Mouse (Mus musculus) kidney, adult 9 months (tissue): ENCODE results near the gene Sulf2.

Experiments
- DNase-seq: peaks from one replicate; pipeline ENCODE4 v3.0.0; 2022

The Sulf2 gene

GRCm38 (mm10) chr2:166047931-166048330, 107.5 kb downstream of the Sulf2 start:
- DNase-seq, result peak; percentile 71

- peak; percentile 49 for DNase-seq
Observed at GRCm38 (mm10) chr2:166045549-166046501, 109.6 kb downstream of the Sulf2 start.

- no peak for DNase-seq
Observed at GRCm38 (mm10) chr2:166045006-166045405, 110.5 kb downstream of the Sulf2 start.

DNA sequence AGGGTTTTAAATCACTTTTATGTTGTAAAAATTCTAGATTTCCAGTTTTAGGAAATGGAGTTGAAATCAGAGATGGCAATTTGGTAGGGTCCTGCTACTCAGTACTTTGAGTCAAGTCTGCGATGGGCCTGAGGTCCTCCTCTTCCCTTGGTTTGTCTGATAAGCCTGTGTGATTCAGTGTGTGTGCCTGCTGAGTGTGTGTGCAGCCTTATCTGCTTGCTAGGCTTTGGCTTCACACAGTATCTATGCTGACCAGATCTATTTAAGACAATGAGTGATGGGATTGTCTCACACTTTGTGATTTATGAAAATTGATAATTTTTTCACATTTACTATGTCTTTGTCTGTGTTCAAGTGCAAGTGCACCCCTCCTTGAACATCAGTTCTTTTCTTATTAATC, 112.9 kb downstream of the Sulf2 start:
- DNase-seq, result no peak

- peak; percentile 65 for DNase-seq
Observed at GRCm38 (mm10) chr2:166039681-166040080, 115.8 kb downstream of the Sulf2 start.

DNA sequence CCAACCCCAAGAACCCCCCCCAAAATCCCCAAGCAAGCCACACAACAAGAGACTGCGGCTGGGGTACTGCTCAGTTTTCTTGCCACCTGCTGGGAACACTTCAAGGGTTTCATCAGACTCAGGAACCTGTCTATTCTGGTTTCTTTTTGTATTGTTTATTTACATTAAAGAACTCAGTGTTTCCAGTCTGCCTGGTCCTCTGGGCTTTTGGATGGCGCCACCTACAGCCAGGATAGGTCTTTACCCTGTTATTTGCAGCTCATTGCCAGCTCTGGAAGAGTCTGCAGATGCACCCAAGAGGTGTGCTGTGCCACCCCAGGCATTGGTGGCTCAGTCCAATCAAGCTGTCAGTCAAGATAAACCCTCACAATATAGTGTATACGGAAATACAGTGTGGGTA, 119.7 kb downstream of the Sulf2 start:
- peak; percentile 85 for DNase-seq

DNA sequence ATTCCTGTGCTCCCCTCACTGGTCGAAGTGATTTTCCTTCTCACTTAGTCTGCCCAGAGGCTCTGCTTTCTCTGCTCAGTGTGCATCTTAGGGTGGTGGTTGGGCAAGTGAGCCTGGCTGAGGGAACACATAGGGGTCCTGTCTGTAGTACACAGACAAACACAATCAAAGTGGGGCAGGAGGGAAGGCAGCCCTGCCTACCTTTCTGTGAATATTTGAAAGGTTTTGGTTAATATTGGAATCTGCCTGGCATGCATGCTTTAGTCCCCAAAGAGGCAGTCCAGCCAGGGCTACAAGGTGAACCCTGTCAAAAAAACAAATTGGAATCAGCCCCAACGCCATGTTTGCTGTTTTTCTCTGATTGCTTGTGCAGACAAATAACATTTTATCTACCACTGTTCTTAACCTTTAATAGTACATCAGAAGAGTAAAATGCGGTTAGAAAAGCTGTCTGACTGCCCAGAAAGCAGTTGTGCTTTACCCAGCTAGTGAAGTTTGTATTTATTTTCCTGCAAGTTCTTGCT, 120.4 kb downstream of the Sulf2 start:
- DNase-seq, result peak; percentile 81

DNA sequence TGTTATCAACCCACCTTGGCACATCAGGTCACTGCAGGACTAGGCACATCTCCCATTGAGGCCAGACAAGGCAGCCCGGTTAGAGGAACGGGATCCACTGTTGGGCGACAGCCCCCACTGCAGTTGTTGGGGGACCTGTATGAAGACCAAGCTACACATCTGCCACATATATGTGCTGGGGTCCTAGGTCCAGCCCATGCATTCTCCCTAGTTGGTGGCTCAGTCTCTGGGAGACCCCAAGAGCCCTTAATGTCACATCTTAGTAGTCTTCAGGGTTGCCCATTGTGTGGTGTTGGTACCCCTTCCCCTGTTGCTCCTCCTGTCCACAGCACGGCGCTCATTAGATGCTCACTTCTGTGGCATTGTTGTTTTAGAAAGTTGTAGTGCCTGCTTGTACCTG, 122.8 kb downstream of the Sulf2 start:
- no peak for DNase-seq

- peak; percentile 86 for DNase-seq
Observed at GRCm38 (mm10) chr2:166031120-166031929, 124.1 kb downstream of the Sulf2 start.

DNA sequence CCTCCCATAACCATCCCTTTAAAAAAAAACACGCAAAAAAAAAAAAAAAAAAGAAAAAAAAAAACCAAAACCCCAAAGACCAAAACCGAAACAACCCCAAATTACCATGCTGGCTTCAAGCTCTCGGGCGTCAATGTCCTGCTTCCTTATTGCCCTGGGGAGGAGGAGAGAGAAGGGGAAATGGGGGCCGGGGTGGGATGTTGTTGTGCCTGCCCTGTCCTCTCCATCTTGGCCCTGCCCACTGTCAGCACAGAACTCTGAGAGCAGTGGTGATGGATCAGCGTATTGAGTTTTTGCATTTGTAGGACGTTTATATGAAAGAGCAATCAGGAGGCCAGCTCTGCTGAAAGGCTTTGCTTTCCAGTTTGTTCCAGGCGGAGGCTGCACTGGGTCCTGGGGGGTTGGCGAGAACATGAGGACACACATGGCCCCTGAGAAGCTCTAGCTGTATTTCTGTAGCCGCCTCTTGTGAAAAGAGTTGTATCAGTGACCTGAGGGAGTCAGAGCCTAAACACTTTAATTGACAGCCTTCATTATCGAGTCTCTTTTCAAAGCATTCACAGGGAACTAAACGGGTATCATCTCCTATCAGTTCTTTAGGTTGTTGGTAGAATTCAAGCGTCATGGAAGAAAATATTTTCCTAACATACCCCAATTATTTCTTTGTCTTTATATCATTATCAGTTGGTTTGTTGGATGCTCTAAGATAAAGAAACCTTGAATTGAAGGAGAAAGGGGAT, 125.0 kb downstream of the Sulf2 start:
- DNase-seq, result no peak

DNA sequence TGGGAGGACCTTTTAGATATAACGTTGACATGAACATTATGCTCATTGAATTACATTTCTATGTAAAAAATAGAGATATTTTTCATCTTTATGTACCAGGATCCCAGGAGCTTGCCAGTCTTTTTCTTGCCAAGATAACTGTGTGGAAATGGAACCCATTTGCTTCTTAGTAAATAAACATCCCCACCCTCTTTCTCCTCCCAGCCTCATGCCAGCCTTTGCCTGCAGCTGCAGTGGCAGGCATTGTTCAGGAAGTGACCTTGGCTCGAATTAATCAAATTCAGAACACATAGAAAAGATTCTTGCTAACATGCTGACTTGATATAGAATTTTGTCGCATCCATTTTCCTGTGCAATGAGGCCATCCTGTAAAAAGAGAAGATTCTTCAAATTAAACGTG, 126.2 kb downstream of the Sulf2 start:
- no peak for DNase-seq

DNA sequence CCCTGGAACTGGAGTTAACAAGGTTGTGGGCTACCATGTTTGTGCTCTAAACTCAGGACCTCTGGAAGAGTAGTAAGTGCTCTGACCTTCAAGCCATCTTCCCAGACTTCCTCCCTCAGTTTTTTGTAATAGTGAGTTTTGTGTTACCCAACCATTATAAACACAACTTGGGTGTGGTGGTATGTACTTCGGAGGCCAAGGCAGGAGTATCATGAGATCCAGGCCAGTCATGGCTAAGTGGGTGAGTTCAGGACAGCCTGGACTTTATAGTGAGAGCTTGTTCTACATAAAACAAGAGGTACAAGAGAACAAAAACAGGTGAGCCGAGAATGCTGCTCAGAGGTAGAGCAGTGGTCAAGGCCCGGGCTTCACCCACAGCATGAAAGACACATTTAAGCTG, 127.6 kb downstream of the Sulf2 start:
- DNase-seq, result no peak

GRCm38 (mm10) chr2:166025943-166026342, 129.5 kb downstream of the Sulf2 start:
- no peak for DNase-seq

DNA sequence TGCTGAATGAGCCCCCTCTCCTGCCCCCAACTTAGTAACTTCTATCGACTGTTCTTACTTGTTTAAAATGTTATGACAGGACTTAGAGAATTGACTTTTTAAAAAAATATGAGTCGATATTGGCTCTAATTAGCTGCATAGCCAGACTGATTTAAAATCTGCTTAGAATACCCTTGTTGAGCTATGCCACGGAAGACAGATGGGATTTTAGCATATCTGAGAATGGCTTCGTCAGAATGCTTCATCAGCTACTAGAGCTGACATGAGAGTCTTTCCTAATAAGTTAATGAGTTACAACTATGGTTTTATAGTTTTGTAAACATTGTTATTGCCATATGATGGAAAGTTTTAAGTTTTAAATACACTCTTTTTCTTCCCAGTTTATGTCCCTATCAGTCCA, 130.8 kb downstream of the Sulf2 start:
- DNase-seq, result no peak

DNA sequence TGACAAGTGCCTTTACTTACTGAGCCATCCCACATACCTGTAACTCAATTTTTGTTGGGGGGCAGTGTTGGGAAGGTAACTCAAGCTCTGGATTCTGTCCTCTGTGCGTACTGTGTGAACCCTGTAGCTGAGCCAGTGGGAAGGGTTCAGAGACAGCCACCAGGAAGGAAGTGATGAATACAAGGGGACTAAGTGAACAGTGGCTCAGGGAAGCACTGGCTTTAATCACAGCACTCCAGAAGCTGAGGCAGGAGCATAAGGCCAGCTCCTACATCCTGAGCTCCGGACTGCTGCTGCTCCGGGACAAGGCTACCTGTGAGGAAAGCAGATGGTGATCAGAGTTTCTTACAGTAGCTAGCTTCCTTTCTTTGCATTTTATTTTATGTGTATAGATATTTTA, 131.4 kb downstream of the Sulf2 start:
- DNase-seq, result no peak
